Mouse (Mus musculus) stomach, postnatal 0 days (tissue): ENCODE data around the gene Ccdc117.

Experiments used
- CTCF ChIP-seq: IDR thresholded peaks from 2 replicates; pipeline ENCODE4 v1.5.1; 2016; ENCODE audit warnings: antibody characterized with exemption, low read depth, mild to moderate bottlenecking, moderate library complexity
- EP300 ChIP-seq: optimal IDR thresholded peaks from 2 replicates; pipeline ENCODE3; 2016; ENCODE audit warnings: antibody characterized with exemption

DNA sequence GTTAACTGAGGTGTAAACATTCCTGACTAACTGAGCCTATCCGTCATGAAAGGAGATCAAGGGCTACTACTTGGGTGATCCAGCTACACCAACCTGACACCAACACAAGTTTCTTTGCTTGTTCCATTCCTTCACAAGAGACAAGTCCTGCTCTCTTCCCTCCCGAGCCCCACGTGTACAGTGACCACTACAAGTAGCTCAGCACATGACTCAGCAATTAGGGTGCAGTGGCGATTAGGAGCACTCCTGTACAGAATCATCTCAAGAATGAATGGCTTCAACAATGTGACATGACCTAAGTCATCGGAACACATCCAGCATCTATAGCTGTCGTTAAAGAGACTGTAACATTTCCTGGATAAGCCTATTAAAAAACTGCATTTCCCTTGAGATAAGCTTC is 11.3 kb downstream of the Ccdc117 start:
- TF ChIP-seq CTCF, result no peak
- TF ChIP-seq EP300, result no peak
